Mouse (Mus musculus) Patski (cell line): ENCODE measurements around the gene Slc41a2. TPM values are rescaled to one million over a fixed set of nuclear protein-coding genes. Genes with fewer than 3 reads are reported as not detected.

ENCODE experiments used
- ATAC-seq: fragments of 100-300 bp; one replicate; pipeline ENCODE4 v1.8.0; 2021
- CTCF ChIA-PET: fragments of 350-600 bp; sonication (Branson Sonifier 250); formaldehyde crosslinking; loops from one replicate; lab custom pipeline; 2022; ENCODE audit warnings: inconsistent platforms; lab: Charles Lee
- POLR2A ChIA-PET: fragments of 350-600 bp; sonication (Branson Sonifier 250); formaldehyde crosslinking; loops from one replicate; lab custom pipeline; 2022; ENCODE audit warnings: antibody characterized with exemption, inconsistent platforms; lab: Charles Lee
- DNase-seq: peaks from one replicate; pipeline ENCODE4 v3.0.0-alpha.2; 2011; ENCODE audit warnings: low read depth, low spot score
- H3K27me3 ChIP-seq: fragments of 371-371 bp; one replicate; pipeline ENCODE4 v1.5.1; 2021
- CTCF ChIP-seq: fragments of 100-300 bp; IDR thresholded peaks from one replicate; pipeline ENCODE4 v1.5.1; 2021
- in situ Hi-C: fragments of 300-500 bp; cut with MboI; formaldehyde crosslinking; loops from 3 replicates; pipeline ENCODE4 v1.11.1; 2018; ENCODE audit warnings: low pct_unique_long_range_greater_than_20kb, mixed read lengths
- polyA plus RNA-seq: library from polyadenylated mRNA; unstranded; gene quantifications from one replicate; pipeline ENCODE4 v1.2.3, GENCODE M21; 2021

Slc41a2 gene
- polyA plus RNA-seq, 1 experiment from 2014 or later = 30.0 TPM

- ChIA-PET POLR2A (no interaction called here), CTCF (interaction anchor here (0.7 to 1.4 kb wide), 2 partner anchors 105 to 272 kb away, joined by 4 read pairs; no protein-coding TSS in a partner anchor)
- in situ Hi-C loops = no loop called here
- no peak for ATAC-seq
- no peak for DNase-seq
- TF ChIP-seq CTCF = no peak
- H3K27me3 ChIP-seq = no peaks in the 10 kb centered on the region
These were observed 155.7 kb downstream of the Slc41a2 start for GRCm38 (mm10) chr10:83181831-83182572.

Other genes starting within 250 kb of the Slc41a2 start
- gene D10Wsu102e, start 22.3 kb upstream of the Slc41a2 start, polyA plus RNA-seq = 0.90 TPM
- 21.6 TPM for gene Aldh1l2, start 196.3 kb upstream of the Slc41a2 start, polyA plus RNA-seq
- 35.0 TPM for gene Washc4, start 205.9 kb upstream of the Slc41a2 start, polyA plus RNA-seq